Mouse (Mus musculus) layer of hippocampus, postnatal 36 days (tissue): ENCODE results near the gene Lgals9. TPM values are rescaled to one million over a fixed set of nuclear protein-coding genes. Genes with fewer than 3 reads are reported as not detected.
"Not testable (repeated sequence)": the region's sequence is repeated elsewhere in the genome, so short reads cannot be mapped to it uniquely, and the experiment has no call there.

Source experiments
- DNase-seq, 2 experiments: peaks; one replicate each; pipeline ENCODE4 v3.0.0; 2022
- total RNA-seq, 2 experiments: library from RNA; stranded (reverse); gene quantifications; 2 replicates each; pipeline ENCODE4 v1.2.3; 2021

The Lgals9 gene
- total RNA-seq, 2 experiments from 2014 or later: 4.9 to 5.0 TPM

GRCm38 (mm10) chr11:79007356-79007755, 22.6 kb upstream of the Lgals9 start:
- DNase-seq: not testable (repeated sequence)

- DNase-seq: no peak
Observed at GRCm38 (mm10) chr11:79006417-79006816, 21.7 kb upstream of the Lgals9 start.

- DNase-seq: no peak
Observed at GRCm38 (mm10) chr11:79005578-79006394, 21.0 kb upstream of the Lgals9 start.

- DNase-seq: no peak
Observed at GRCm38 (mm10) chr11:79003769-79004638, 19.3 kb upstream of the Lgals9 start.

- no peak for DNase-seq
Observed at GRCm38 (mm10) chr11:79003053-79003768, 18.5 kb upstream of the Lgals9 start.

GRCm38 (mm10) chr11:79002551-79002951, 17.8 kb upstream of the Lgals9 start:
- no peak for DNase-seq

- no peak for DNase-seq
Observed at GRCm38 (mm10) chr11:79001871-79002270, 17.1 kb upstream of the Lgals9 start.

GRCm38 (mm10) chr11:78999118-78999517, 14.4 kb upstream of the Lgals9 start:
- DNase-seq: no peak

- not testable (repeated sequence) for DNase-seq
Observed at GRCm38 (mm10) chr11:78990875-78991543, 6.3 kb upstream of the Lgals9 start.

- no peak for DNase-seq
Observed at GRCm38 (mm10) chr11:78990096-78990495, 5.3 kb upstream of the Lgals9 start.

- DNase-seq: not testable (repeated sequence)
Observed at GRCm38 (mm10) chr11:78989206-78989605, 4.5 kb upstream of the Lgals9 start.

GRCm38 (mm10) chr11:78986311-78987002, 1.7 kb upstream of the Lgals9 start:
- no peak for DNase-seq

- DNase-seq: no peak
Observed at GRCm38 (mm10) chr11:78985505-78985904, 759 bp upstream of the Lgals9 start.

GRCm38 (mm10) chr11:78983539-78983938, 1.2 kb downstream of the Lgals9 start:
- no peak for DNase-seq

- DNase-seq: no peak
Observed at GRCm38 (mm10) chr11:78982513-78983291, 2.0 kb downstream of the Lgals9 start.

GRCm38 (mm10) chr11:78982042-78982441, 2.7 kb downstream of the Lgals9 start:
- DNase-seq: no peak

GRCm38 (mm10) chr11:78980083-78980634, 4.6 kb downstream of the Lgals9 start:
- DNase-seq: no peak

- DNase-seq: no peak
Observed at GRCm38 (mm10) chr11:78978176-78979019, 6.3 kb downstream of the Lgals9 start.
